Mouse (Mus musculus) neural tube, embryonic 12.5 days (tissue): Measurements from ENCODE around the gene Spon1. TPM values are rescaled to one million over a fixed set of nuclear protein-coding genes. Genes with fewer than 3 reads are reported as not detected.
A peak's percentile ranks its signal among the peaks of the same experiment; 100 is the strongest.

Experiments used
- ATAC-seq: fragments of 200-750 bp; cut with Nextera tagmentation; 2 replicates; pipeline ENCODE4 v1.8.0; 2017; ENCODE audit warnings: low read depth, mild to moderate bottlenecking, moderate TSS enrichment, moderate library complexity; ENCODE audit not compliant: low FRiP score
- H3K27ac ChIP-seq: fragments of 300-500 bp; sonication (generic); 2 replicates; pipeline ENCODE4 v1.5.1; 2016
- H3K27me3 ChIP-seq: fragments of 300-500 bp; sonication (generic); replicated peaks from 2 replicates; pipeline ENCODE4 v1.6.1; 2016; ENCODE audit warnings: mild to moderate bottlenecking
- H3K36me3 ChIP-seq: fragments of 300-500 bp; sonication (generic); 2 replicates; pipeline ENCODE4 v1.6.1; 2016; ENCODE audit warnings: mild to moderate bottlenecking
- H3K4me1 ChIP-seq: fragments of 300-500 bp; sonication (generic); 2 replicates; pipeline ENCODE4 v1.6.1; 2016
- H3K4me2 ChIP-seq: fragments of 300-500 bp; sonication (generic); replicated peaks from 2 replicates; pipeline ENCODE4 v1.6.1; 2016; ENCODE audit warnings: mild to moderate bottlenecking
- H3K4me3 ChIP-seq: fragments of 300-500 bp; sonication (generic); 2 replicates; pipeline ENCODE4 v1.5.1; 2016
- H3K9ac ChIP-seq: fragments of 300-500 bp; sonication (generic); 2 replicates; pipeline ENCODE4 v1.6.1; 2016; ENCODE audit warnings: mild to moderate bottlenecking
- H3K9me3 ChIP-seq: fragments of 300-500 bp; sonication (generic); 2 replicates; pipeline ENCODE4 v1.6.1; 2016; ENCODE audit warnings: mild to moderate bottlenecking
- WGBS: fragments of 180-500 bp; shearing (Covaris S2); methylation state at CpG from one replicate; pipeline ENCODE4 v1.1.7; 2016; 5-methylcytosine and 5-hydroxymethylcytosine counted together
- polyA plus RNA-seq: library from polyadenylated mRNA; unstranded; fragments of >200 nt; fragmentation: Nextera tagmentation; extraction: Ambion mirVana; gene quantifications from 2 replicates; pipeline ENCODE4 v1.2.1, GENCODE M21; 2016

The Spon1 gene
- polyA plus RNA-seq, 1 experiment from 2014 or later: 86.4 TPM

DNA sequence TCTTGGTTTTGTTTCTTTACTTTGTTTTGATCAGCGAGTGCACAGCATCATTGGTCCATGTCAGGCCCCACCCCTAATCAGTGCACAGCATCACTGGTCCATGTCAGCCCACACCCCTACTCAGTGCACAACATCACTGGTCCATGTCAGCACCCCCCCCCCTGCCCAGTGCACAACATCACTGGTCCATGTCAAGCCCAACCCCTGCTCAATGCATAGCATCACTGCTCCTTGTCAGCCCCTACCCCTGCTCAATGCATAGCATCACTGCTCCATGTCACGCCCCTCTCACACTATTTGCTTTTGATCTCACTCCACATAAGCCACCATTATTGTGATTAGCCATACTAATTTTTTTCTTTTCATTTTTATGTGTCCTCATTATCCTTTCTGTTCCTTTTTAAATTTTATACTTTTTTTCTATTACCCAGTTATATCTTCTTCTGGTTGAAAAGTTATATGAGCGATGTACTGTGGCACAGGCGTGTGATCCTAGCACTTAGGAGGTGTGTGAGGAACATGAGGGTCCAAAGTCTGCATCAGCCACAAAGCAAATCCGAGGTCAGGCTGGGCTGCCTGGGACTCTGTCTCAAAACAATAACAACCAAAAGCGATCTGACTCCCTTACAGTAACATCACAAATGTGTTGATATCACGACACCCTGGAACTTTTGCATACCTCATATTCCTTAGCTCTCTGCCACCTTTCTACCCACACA, 128.3 kb downstream of the Spon1 start:
- Histone ChIP-seq H3K4me1 (no peaks in the 10 kb centered on the region), H3K9me3 (no peaks in the 10 kb centered on the region), H3K4me3 (no peak overlapping the region), H3K27ac (no peak overlapping the region), H3K4me2 (no peak overlapping the region), H3K36me3 (no peaks in the 10 kb centered on the region), H3K27me3 (no peaks in the 10 kb centered on the region), H3K9ac (no peak overlapping the region)
- no peak for ATAC-seq
- WGBS: 90% methylated on average over 7 of the region's 7 CpGs

DNA sequence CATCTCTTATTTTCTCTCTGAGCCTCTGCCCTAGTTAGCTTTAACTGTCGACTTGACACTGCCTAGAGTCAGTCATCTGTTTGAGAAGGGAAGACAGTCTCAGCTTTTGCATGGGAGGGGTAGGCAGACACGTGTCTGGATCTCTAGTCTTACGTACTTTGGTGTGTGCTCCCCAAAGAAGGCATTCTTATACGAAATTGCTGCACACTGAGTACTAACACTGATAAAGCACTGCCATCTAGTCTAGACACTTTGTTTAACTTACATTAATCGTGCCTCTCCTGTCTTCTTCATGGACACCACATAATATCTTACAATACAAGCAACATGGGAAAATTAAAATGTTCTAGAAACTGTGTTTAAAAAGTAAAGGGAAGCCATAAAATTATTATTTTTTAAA, 129.5 kb downstream of the Spon1 start:
- H3K9me3 ChIP-seq: no peaks in the 10 kb centered on the region
- no peaks in the 10 kb centered on the region for H3K4me1 ChIP-seq
- H3K36me3 ChIP-seq: no peaks in the 10 kb centered on the region
- no peak overlapping the region for H3K4me3 ChIP-seq
- no peak overlapping the region for H3K27ac ChIP-seq
- no peaks in the 10 kb centered on the region for H3K27me3 ChIP-seq
- H3K9ac ChIP-seq: no peak overlapping the region
- ATAC-seq: no peak
- H3K4me2 ChIP-seq: no peak overlapping the region
- 83% methylated on average over 5 of the region's 5 CpGs for WGBS

DNA sequence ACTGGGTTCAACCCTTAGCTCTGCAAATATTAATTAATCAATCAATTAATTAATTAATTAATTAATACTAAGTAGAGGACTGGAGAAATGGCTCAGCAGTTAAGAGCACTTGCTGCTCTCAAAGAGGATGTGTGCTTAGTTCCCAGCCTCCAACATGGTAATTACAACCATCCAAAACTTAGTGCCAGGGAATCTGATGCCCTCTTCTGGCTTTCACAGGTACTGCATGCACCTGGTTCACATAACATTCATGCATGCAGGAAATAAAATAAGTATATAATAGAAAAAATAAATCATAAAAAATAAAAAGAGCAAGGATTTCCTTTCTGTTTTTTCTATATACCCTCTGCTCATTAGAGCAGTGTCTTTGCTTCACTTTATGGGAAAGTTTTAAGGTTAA, 132.6 kb downstream of the Spon1 start:
- Histone ChIP-seq H3K36me3 (no peaks in the 10 kb centered on the region), H3K9me3 (no peaks in the 10 kb centered on the region), H3K27me3 (no peaks in the 10 kb centered on the region), H3K4me3 (no peak overlapping the region), H3K27ac (no peak overlapping the region), H3K9ac (no peak overlapping the region), H3K4me1 (no peaks in the 10 kb centered on the region), H3K4me2 (no peak overlapping the region)
- ATAC-seq: no peak

DNA sequence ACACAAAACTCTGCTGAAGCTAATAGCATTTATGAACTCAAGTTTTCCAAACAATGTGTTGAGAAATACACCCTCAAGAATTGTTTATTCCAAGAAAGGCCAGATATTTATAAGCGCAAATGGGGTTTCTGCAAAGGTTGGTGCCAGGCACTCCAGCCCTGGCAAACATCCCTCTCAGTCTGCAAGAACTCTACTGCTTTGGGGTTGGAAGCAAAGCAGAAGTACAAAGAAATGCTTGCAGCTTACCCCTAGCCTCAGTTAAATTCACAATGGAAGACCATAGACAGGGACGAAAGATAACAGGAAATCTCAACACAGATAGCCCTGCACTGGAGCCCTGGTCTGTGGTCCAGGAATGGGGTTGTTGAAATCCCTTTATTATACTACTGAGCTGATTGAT, 135.7 kb downstream of the Spon1 start:
- Histone ChIP-seq H3K27ac (no peak overlapping the region), H3K9ac (no peak overlapping the region), H3K4me2 (peak overlapping the region; percentile 22; the same call in 1 of the 2 replicates), H3K27me3 (no peaks in the 10 kb centered on the region), H3K36me3 (no peaks in the 10 kb centered on the region), H3K9me3 (no peaks in the 10 kb centered on the region), H3K4me3 (no peak overlapping the region), H3K4me1 (no peaks in the 10 kb centered on the region)
- no peak for ATAC-seq
- WGBS: 83% methylated on average over 2 of the region's 2 CpGs

DNA sequence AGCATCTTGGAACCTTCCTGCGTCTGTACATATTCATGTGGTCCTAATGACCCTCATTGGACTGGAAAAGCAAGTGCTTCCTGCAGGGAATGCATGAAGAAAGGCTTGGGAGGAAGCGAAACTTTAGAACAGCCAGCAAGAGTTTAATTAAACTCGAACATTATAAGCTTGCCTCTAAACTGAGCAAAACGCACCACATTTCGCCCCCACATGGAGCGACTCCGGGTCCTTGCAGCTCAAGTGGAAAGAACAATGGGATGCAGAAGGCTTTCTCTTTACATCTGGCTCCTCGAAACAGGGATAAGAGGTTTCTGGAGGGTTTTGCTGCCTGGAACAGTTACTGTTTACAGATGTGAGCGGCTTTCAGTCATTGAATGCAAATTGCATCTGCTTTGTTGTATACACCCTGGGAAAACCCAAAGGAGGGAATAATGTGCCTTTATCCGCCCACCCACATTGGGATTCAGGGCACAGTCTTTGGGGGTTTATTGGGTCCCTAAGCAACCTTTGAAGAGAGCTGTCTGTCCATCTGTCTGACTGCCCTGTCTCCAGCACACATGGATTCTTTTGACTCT, 136.2 kb downstream of the Spon1 start:
- Histone ChIP-seq H3K9me3 (no peaks in the 10 kb centered on the region), H3K27ac (no peak overlapping the region), H3K4me1 (no peaks in the 10 kb centered on the region), H3K27me3 (no peaks in the 10 kb centered on the region), H3K4me2 (peak overlapping the region; percentile 22; the same call in 1 of the 2 replicates), H3K9ac (no peak overlapping the region), H3K36me3 (no peaks in the 10 kb centered on the region), H3K4me3 (no peak overlapping the region)
- no peak for ATAC-seq
- WGBS: 25% methylated on average over 10 of the region's 10 CpGs

DNA sequence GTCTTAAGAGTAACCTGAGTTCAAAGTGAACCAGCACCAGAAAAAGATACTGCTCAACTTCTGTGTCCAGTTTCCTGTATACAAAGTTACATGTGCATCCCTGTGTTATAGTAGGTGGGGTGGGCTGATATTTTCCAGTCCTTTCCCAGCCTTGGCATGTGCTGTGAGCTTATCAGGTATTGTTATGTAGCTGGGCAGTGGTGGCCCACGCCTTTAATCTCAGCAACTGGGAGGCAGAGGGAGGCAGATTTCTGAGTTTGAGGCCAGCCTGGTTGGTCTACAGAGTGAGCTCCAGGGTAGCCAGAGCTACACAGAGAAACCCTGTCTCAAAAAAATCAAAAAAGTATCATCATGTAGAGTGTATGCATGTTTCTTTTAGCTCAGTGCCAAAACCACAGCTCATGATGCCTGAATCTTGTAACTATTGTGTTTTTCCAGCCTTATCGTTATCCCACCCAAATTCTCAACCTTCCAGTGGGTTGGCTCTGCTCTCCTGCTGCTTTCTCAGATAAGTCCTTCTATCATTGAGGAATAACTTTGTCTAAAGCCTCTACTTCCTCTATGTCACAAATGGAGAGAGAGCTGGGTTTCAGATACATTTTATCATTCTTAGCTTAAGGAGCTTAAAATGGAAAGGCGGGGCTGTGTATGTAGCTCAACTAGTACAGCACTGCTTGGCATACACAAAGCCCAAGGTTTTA, 137.5 kb downstream of the Spon1 start:
- Histone ChIP-seq H3K27ac (no peak overlapping the region), H3K27me3 (no peaks in the 10 kb centered on the region), H3K4me3 (no peak overlapping the region), H3K36me3 (no peaks in the 10 kb centered on the region), H3K9me3 (no peaks in the 10 kb centered on the region), H3K4me2 (no peak overlapping the region), H3K4me1 (no peaks in the 10 kb centered on the region), H3K9ac (no peak overlapping the region)
- 90% methylated on average over 3 of the region's 3 CpGs for WGBS
- no peak for ATAC-seq

DNA sequence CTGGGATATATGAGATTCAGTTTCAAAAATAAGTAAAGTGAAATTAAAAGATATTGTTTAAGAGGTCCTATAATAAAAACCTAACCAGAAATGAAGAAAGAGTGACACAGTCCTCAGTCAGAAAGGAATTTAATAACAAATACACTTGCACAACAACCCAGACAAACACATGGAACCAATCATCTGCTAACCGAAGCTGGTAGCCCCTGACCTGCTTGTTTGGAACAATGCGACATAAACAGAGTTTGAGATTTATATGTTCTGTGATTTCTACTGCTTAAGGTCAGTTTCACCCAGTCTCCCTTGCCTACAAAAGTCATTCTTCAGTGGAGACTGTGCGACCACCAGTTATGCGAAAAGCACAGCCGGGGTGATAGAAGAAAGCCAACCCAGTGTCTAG, 138.1 kb downstream of the Spon1 start:
- Histone ChIP-seq H3K27me3 (no peaks in the 10 kb centered on the region), H3K9ac (no peak overlapping the region), H3K9me3 (no peaks in the 10 kb centered on the region), H3K4me2 (no peak overlapping the region), H3K27ac (no peak overlapping the region), H3K4me3 (no peak overlapping the region), H3K36me3 (no peaks in the 10 kb centered on the region), H3K4me1 (no peaks in the 10 kb centered on the region)
- 76% methylated on average over 5 of the region's 5 CpGs for WGBS
- no peak for ATAC-seq

DNA sequence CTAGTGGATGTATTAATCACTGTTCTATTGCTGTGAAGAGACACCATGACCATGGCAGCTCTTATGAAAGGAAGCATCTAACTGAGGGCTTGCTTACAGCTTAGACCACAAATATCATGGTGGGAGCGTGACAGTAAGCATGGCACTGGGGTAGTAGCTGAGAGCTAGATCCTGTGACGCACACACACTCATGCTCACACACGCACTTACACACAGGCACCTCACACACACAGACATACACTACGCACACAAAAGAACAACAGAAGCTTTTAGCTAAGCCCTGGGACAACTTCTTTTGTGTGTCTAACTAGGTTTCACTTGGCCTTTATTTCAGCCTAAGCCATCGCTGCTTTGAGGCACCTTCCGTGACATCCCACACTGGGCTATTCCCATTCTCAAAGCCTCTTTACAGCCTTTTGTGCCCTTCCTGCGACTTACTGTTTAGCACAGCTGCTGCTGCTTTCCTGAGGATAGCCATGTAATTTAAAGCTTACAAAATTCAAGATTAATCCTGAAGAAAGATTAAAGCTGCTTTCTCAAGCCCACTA, 138.6 kb downstream of the Spon1 start:
- WGBS: 56% methylated on average over 7 of the region's 7 CpGs
- no peak overlapping the region for H3K4me3 ChIP-seq
- H3K9ac ChIP-seq: no peak overlapping the region
- H3K36me3 ChIP-seq: no peaks in the 10 kb centered on the region
- H3K27ac ChIP-seq: no peak overlapping the region
- no peaks in the 10 kb centered on the region for H3K27me3 ChIP-seq
- no peaks in the 10 kb centered on the region for H3K4me1 ChIP-seq
- no peaks in the 10 kb centered on the region for H3K9me3 ChIP-seq
- H3K4me2 ChIP-seq: no peak overlapping the region
- no peak for ATAC-seq

DNA sequence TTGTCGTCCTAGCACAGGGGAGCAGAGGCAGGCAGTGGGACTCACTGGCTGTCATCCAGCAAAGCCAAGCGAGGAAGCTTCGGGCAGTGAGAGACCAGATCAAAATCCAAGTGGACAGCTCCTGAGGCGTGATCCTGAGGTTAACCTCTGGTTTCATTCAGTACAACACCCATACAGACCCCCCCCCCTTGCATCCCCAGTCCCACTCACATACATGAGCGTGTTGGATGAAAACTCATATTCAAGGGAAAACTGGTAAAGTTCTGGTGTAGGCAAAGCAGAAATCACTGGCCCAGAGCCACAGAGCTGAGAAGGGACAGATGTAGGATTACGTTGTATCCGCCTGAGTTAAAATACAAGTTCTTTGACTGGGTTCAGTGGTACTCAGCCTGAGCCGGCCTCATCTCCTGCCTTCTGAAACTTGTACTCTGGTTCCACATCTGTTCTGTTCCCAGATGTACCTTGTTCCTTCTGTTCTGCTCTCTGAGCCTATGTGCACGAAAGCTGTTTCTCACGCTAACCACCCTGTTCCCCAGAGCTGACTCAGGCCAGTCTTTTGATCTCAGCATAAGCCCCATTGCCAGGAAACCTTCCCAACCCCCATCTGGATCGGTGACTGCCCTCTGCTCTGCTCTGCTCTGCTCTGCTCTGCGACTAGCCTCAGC, 143.5 kb downstream of the Spon1 start:
- WGBS: 37% methylated on average over 12 of the region's 12 CpGs
- H3K27me3 ChIP-seq: no peaks in the 10 kb centered on the region
- no peak overlapping the region for H3K4me2 ChIP-seq
- H3K36me3 ChIP-seq: no peaks in the 10 kb centered on the region
- H3K27ac ChIP-seq: no peak overlapping the region
- no peaks in the 10 kb centered on the region for H3K4me1 ChIP-seq
- no peak for ATAC-seq
- H3K4me3 ChIP-seq: no peak overlapping the region
- H3K9me3 ChIP-seq: no peaks in the 10 kb centered on the region
- no peak overlapping the region for H3K9ac ChIP-seq

DNA sequence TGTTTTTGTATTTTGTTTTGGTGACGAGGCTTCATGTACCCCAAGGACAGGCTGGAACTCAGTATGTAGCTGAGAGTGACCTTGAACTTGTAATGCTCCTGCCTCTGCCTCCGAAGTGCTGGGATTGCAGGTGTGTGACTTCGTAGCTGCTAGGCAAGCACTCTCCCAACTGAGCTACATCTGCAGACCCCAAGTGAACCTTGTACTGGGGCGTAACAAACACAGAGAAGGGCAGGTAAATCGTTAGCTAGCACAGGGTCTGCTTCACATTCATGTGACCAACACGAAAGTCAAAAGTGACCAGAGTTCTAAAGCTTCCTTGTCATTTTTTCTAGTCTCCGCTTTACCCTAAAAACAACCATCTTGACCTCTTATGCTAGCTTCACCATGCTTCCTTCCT, 145.1 kb downstream of the Spon1 start:
- no peaks in the 10 kb centered on the region for H3K36me3 ChIP-seq
- WGBS: 87% methylated on average over 7 of the region's 7 CpGs
- H3K4me2 ChIP-seq: no peak overlapping the region
- no peak overlapping the region for H3K4me3 ChIP-seq
- no peaks in the 10 kb centered on the region for H3K9me3 ChIP-seq
- H3K27me3 ChIP-seq: no peaks in the 10 kb centered on the region
- no peak overlapping the region for H3K27ac ChIP-seq
- H3K4me1 ChIP-seq: no peaks in the 10 kb centered on the region
- ATAC-seq: no peak
- no peak overlapping the region for H3K9ac ChIP-seq

DNA sequence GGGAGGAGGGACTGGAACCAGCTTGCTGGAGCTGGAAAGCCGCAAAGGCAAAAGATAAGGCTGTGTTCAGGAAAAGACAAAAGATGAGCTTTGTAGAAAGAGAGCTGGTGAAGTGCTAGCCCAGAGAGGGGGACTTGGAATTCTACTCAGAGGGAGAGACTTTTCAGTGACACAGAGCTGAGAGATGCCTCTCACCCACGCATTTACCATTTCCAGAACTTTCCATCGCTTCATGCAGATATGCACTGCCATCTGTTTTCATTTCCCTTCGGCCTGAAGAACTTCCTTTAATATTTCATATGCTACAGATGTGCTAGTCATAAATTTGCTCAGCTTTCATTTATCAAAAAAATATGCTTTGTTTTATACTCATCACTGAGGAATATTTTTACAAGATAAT, 150.1 kb downstream of the Spon1 start:
- no peak overlapping the region for H3K9ac ChIP-seq
- ATAC-seq: no peak
- no peaks in the 10 kb centered on the region for H3K4me1 ChIP-seq
- H3K36me3 ChIP-seq: no peaks in the 10 kb centered on the region
- 82% methylated on average over 4 of the region's 4 CpGs for WGBS
- no peak overlapping the region for H3K4me3 ChIP-seq
- H3K9me3 ChIP-seq: no peaks in the 10 kb centered on the region
- no peaks in the 10 kb centered on the region for H3K27me3 ChIP-seq
- H3K4me2 ChIP-seq: no peak overlapping the region
- no peak overlapping the region for H3K27ac ChIP-seq

DNA sequence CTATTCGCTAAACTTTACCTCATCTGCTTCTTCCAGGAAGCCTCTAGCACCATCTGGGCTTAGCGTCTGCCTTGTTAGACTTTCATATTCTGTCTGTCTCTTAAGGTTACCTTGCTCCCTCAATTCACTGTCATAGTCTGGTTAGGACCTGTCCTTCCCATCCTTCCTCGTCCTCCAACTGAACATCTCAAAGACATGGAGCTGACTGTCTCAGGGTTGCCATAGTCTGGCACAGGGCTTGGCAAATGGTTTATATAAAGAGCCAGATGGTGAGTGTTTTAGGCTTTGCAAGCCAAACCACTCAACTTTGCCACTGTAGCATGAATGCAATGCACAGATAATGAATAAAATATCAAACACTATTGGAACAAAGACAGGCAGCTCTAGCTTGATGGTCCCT, 153.1 kb downstream of the Spon1 start:
- Histone ChIP-seq H3K27me3 (no peaks in the 10 kb centered on the region), H3K9me3 (no peaks in the 10 kb centered on the region), H3K36me3 (no peaks in the 10 kb centered on the region), H3K4me3 (no peak overlapping the region), H3K9ac (no peak overlapping the region), H3K4me1 (no peaks in the 10 kb centered on the region), H3K27ac (no peak overlapping the region), H3K4me2 (no peak overlapping the region)
- 90% methylated on average over 3 of the region's 3 CpGs for WGBS
- no peak for ATAC-seq
